Mouse (Mus musculus) CH12F3 (cell line): ENCODE measurements around the gene Ankrd37.

ENCODE experiments used
- in situ Hi-C: fragments of 300-500 bp; cut with MboI; formaldehyde crosslinking; loops from 2 replicates; pipeline ENCODE4 v1.14.3; 2020; ENCODE audit warnings: low sequenced_read_pairs

The Ankrd37 gene

DNA sequence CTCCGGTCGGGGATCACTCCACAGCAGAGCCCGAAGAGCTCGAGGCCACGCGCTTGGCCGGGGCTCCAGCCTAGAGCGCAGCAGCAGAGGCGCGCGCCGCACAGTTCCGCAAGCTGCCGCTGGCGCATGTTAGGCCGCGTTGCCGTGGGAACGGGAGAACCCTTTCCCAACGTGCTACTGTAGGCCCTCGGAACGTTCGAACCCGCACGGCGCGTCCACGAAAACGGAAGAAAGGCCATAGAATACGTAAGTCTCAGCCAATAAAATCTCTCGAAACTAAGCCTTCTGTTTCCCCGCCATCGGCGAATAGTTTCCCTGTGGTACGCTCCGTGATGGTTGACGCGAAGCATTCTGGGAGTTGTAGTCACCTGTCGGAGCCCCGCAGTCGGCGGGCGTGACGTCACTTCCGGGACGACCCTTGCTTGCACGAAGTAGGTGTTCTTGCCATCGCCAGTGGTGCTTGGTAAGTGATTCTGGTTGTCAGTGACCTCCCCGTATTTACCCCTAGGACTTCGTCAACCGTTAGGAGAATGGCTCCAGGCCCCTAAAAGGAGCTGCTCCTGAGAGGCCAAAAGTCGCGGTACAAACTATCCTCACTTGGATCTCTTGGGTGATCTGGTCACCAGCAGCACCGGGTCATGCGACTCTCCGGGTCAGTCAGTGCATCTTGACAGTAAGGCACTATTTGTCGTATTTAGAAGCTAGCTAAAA, 30.2 kb downstream of the Ankrd37 start, which contains the start of the genes 1700029J07Rik and Ufsp2:
TSS of gene 1700029J07Rik (minus strand) at position 127 of the 711 bp plus-strand sequence.
TSS of gene Ufsp2 (plus strand) at position 403 of the 711 bp plus-strand sequence.
- in situ Hi-C loops, result no loop called here

GRCm38 (mm10) chr8:45973988-45974505, 31.5 kb downstream of the Ankrd37 start:
- in situ Hi-C loops, result no loop called here

GRCm38 (mm10) chr8:45970894-45971293, 34.6 kb downstream of the Ankrd37 start:
- in situ Hi-C loops, result no loop called here

GRCm38 (mm10) chr8:45950622-45951021, 54.9 kb downstream of the Ankrd37 start:
- in situ Hi-C loops, result no loop called here
